Mouse (Mus musculus) T-helper 17 cell (primary cell): ENCODE results near the gene Ubac2.

Experiments
- in situ Hi-C, 2 experiments: fragments of 300-600 bp; cut with MboI, MseI; formaldehyde crosslinking; loops; 1 replicate in 1 of 2; 2 replicates in 1 of 2; pipeline ENCODE4 v1.15.1; 2025; ENCODE audit warnings: high pct_unique_total_duplicates in 2 of 2

Gene Ubac2

GRCm38 (mm10) chr14:121994171-121994700 lies 115.8 kb downstream of the Ubac2 start:
- in situ Hi-C loops = no loop called here

DNA sequence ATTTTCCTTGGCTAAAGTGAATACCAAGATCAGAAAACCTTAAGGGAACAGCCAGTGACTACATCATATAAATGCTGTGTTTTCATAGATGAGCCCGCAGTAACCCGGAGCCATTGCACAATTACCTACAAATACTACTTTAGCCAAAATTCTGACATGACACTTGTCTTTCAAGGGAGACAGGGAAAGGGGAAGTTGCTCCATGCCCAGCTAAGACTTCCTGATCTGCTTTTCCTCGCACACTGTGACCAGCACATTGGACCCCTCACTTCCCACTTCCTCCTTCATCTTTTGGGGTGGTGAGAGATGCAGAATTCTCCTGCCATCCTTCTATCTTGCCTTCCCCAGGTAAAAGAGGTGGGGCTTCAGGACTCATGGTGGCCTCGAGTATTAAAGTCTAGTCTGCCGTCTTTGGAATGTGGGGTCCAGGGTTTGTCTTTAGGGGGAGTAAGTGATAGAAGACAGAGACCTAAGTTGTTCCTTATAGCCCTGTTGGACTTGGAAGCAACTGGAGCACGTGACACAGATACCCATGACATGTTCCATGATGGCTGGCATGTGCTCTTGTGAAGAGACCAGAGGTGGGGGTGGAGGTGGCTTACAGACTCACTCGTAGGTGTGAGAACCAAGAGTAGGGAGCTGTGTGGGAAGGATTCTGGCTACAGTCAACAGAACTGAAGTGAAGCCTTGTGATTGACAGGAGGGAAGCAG lies 116.6 kb downstream of the Ubac2 start:
- in situ Hi-C loops = no loop called here

- in situ Hi-C loops = no loop called here
Observed at GRCm38 (mm10) chr14:121995557-121995870, 117.1 kb downstream of the Ubac2 start.

GRCm38 (mm10) chr14:121996786-121997185 lies 118.4 kb downstream of the Ubac2 start:
- in situ Hi-C loops = no loop called here

DNA sequence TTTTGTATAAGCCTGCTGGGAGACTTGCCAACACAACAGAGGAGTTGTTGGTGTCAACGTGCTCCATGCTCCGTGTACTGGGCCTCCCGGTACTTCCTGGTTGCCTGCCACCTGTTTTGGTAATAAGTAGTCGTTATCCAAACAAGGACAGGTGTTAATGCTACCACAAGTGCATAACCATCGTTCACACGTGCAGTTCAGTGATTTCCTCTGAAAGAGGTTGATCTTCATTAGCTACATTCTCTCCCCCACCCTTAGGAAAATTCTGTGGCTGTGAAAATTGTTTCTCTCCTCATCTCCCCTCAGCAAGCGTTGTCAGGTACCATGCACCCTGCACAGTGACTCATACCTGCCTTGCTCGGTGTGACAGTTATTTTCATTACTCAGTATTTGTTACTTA lies 121.0 kb downstream of the Ubac2 start:
- in situ Hi-C loops = no loop called here

- in situ Hi-C loops = no loop called here
Observed at GRCm38 (mm10) chr14:122000346-122001105, 122.1 kb downstream of the Ubac2 start.

DNA sequence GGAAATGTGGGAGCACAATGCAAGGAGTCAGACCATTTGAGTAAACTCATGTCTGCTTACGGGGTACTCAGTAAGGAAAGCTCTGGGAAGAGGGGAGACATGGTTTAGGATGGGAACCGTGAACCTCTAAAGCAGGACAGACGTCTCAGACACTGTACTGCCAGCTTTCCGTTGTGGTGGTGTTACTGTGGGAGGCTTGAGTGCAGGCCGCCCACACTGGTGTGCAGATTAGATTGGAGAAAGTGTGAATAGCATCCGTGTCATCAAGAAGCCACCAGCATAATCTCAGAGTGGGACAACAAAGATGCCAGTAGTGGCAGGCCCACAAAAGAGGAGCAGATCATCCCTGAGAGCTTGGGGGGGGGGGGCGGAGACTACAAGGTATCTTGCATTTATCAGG lies 123.8 kb downstream of the Ubac2 start:
- in situ Hi-C loops = no loop called here

DNA sequence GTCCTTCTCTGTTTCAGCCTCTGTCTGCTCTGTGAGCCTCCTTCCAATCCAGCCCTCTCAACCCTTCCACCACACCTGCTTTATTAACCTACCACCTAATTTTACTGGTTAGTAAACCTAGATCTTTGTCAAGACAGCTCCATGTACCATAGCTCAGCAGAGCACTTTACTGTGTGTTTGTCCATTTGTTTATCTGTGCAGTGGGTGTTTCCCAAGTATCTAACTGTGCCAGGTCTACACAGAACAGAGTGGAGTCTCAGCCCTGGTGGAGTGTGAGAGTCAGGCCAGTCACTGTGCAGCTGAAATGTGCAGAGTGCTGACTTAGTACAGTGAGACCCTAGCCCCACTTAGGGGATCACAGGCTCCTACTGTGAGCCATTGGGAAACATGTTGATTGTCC lies 125.4 kb downstream of the Ubac2 start:
- in situ Hi-C loops = no loop called here

DNA sequence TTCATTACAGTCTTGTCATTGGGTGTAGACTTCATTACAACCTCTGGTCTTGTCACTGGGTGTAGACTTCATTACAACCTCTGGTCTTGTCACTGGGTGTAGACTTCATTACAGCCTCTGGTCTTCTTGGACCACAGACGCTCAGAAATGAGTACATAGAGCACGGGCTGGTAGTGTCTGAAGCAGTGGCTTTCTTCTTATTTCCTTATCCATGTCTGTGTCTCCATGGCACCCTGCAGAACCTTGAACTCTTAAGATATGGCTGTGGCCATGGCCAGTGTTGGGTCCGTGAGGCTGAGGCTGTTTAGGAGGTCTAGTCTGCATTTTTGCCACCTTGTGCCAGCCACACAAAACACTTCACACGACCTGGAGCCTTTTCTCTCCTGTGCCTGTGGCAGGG lies 129.8 kb downstream of the Ubac2 start:
- in situ Hi-C loops = no loop called here

- in situ Hi-C loops = no loop called here
Observed at GRCm38 (mm10) chr14:122009502-122009901, 131.1 kb downstream of the Ubac2 start.

DNA sequence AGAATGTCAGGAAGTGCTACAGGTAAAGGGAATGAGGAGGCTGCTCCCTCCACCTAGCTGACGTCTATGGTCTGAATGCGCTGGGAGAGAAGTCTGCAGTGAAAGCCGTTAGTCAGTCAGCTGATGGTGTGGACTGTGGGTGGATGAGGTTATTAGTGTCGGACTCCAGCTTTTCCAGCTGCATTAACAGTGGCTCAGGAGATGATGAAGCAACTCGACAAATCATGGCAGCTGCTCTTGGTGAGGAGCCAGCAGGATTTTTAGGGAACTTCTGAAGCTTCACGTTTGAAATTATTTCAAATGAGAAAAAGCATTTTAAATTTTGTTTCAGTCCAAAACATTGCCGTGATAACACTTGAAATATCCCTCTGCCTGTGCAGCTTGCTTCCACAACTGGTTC lies 131.9 kb downstream of the Ubac2 start:
- in situ Hi-C loops = loop anchor here in 1 of 2 experiments (5.0 to 10.0 kb wide), 2 partner anchors 53 to 464 kb away; partner anchors contain the start of gene Zic2

- in situ Hi-C loops = loop anchor here in 1 of 2 experiments (5.0 to 10.0 kb wide), 2 partner anchors 54 to 463 kb away; partner anchors contain the start of gene Zic2
Observed at GRCm38 (mm10) chr14:122011768-122012167, 133.3 kb downstream of the Ubac2 start.

- in situ Hi-C loops = loop anchor here in 1 of 2 experiments (5.0 to 10.0 kb wide), 2 partner anchors 55 to 463 kb away; partner anchors contain the start of gene Zic2
Observed at GRCm38 (mm10) chr14:122012193-122012592, 133.8 kb downstream of the Ubac2 start.

GRCm38 (mm10) chr14:122012814-122013213 lies 134.4 kb downstream of the Ubac2 start:
- in situ Hi-C loops = loop anchor here in 1 of 2 experiments (5.0 to 10.0 kb wide), 2 partner anchors 56 to 462 kb away; partner anchors contain the start of gene Zic2

DNA sequence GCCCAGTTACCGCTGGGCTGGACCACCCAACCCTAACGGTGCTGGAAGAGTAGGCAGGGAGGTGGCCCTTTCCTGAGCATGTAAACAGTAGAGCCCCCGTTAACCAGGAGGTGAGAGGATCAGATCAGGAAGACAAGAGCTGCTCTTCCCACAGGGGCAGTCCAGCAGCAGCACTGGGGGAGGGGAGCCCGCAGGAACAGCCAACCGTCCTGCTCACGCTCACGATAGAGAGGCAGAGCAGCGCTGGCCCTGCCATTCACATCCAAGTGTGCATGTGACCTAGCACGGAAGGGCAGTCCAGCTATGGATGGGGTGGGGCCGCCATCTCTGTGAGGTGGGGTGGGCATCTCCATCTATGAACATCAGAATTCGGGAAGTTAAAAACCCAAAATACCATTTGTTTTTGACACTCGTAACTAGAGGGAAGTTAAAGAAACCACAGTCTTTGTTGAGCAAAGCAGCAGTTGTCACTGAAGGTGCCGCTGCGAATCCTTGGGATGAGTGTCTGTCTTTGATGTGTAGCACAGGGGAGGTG lies 135.1 kb downstream of the Ubac2 start:
- in situ Hi-C loops = loop anchor here in 1 of 2 experiments (5.0 to 10.0 kb wide), 2 partner anchors 56 to 461 kb away; partner anchors contain the start of gene Zic2

GRCm38 (mm10) chr14:122017958-122018357 lies 139.5 kb downstream of the Ubac2 start:
- in situ Hi-C loops = loop anchor here in 1 of 2 experiments (10.0 kb wide), 1 partner anchor 457 kb away; the partner anchor contains the start of gene Zic2

DNA sequence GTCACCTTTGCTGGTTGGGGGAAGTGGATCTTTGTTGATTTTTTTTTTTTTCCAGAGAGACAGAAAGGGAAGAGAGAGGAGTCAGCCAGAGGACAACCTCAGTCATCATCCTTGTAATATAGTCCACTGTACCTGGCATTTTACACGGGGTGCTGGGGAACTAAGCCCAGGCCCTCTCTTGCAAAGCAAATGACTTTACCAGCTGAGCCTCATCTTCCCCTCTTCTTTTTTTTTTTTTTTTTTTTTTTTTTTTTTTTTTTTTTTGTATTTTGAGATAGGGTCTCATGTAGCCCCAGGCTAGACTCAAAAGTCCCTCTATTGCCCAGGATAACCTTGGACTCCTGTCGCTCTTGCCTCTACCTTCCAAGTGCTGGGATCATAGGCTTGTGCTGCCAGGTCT lies 141.0 kb downstream of the Ubac2 start:
- in situ Hi-C loops = loop anchor here in 1 of 2 experiments (10.0 kb wide), 1 partner anchor 455 kb away; the partner anchor contains the start of gene Zic2

DNA sequence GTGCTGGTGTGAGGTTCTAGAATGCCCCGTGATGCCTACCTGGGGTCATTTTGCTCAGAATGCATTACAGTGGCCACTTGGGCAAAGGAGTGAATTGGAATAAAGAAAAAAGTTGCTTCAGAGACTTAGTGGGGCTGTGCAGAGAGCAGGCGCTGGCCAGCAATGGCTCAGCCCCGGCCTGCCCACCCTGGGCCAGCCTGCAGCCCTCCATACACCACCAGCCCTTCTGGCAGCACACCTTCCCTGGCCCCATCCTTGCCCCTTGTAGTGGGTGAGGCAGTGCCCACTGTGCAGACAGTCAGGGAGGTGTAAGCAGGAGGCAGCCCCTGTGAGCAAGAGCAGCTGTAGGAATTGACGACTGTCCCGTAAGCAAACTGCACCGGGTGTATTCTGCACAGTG lies 142.1 kb downstream of the Ubac2 start:
- in situ Hi-C loops = no loop called here

DNA sequence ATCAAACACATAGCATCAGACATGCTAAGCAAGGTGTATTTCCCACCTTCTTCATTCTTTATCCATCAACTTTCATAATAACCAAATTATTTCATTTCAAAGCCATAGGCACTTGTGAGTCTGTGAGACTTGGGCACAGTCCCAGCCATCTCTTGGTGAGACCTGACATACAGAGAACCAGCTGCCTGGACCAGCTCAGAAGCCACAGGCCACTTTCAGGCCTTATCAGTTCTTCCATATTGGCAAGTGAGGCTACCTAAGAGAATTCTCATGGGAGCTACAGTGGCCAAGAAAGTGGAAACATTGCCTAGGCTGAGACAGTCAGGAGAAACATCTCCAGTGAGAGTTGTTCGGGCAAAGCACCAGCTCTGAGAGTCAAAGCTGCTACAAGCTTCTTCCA lies 144.6 kb downstream of the Ubac2 start:
- in situ Hi-C loops = no loop called here

- in situ Hi-C loops = no loop called here
Observed at GRCm38 (mm10) chr14:122023928-122024327, 145.5 kb downstream of the Ubac2 start.

GRCm38 (mm10) chr14:122028926-122029745 lies 150.7 kb downstream of the Ubac2 start:
- in situ Hi-C loops = no loop called here
